Mouse (Mus musculus): ENCODE measurements at regions not wholly inside any gene's neighbourhood (a gene's known extent, or its start where the extent isn't known, plus 50 kb on each side); places are given as distances from the start of the nearest gene placed in this dataset.

- TF ChIP-seq FOSL1 (IDR thresholded peaks at IDR 0.05; ENCODE audit: insufficient read depth, low read length, poor library complexity, severe bottlenecking) (no peak), MYOD1 (IDR thresholded peaks at IDR 0.05; ENCODE audit: control insufficient read depth, insufficient read length, low read depth) (no peak), CEBPB (IDR thresholded peaks at IDR 0.05; ENCODE audit: low read depth) (no peak), CTCF (IDR thresholded peaks at IDR 0.05; ENCODE audit: control insufficient read depth, insufficient read depth, insufficient read length) (no peak), MAX (IDR thresholded peaks at IDR 0.05) (no peak), USF1 (IDR thresholded peaks at IDR 0.05; ENCODE audit: low read depth) (no peak), MYOG (IDR thresholded peaks at IDR 0.05; ENCODE audit: control insufficient read depth, extremely low read depth, insufficient read length) (no peak)
- Histone ChIP-seq H3K79me2 (ENCODE audit: control insufficient read depth, insufficient read depth) (no peaks in the 10 kb centered on the region), H3K79me3 (ENCODE audit: low read depth) (no peaks in the 10 kb centered on the region), H3K36me3 (ENCODE audit: control insufficient read depth, insufficient read depth) (no peaks in the 10 kb centered on the region), H3K4me3 (ENCODE audit: insufficient read depth, poor library complexity, severe bottlenecking) (no peak overlapping the region), H3K27me3 (ENCODE audit: control insufficient read depth, insufficient read depth, insufficient read length) (no peaks in the 10 kb centered on the region), H3ac (ENCODE audit: control insufficient read depth, insufficient read length, low read depth) (no peak overlapping the region)
Measured at GRCm38 (mm10) chr12:77633981-77634650, 396.2 kb downstream of the Fut8 start.

GRCm38 (mm10) chr12:77638266-77638665 is 400.3 kb downstream of the Fut8 start:
- H3K79me2 ChIP-seq (ENCODE audit: control insufficient read depth, insufficient read depth): no peaks in the 10 kb centered on the region
- TF ChIP-seq USF1 (IDR thresholded peaks at IDR 0.05; ENCODE audit: low read depth) (no peak), MYOD1 (IDR thresholded peaks at IDR 0.05; ENCODE audit: control insufficient read depth, insufficient read length, low read depth) (no peak), CEBPB (IDR thresholded peaks at IDR 0.05; ENCODE audit: low read depth) (no peak), MYOG (IDR thresholded peaks at IDR 0.05; ENCODE audit: control insufficient read depth, extremely low read depth, insufficient read length) (no peak), FOSL1 (IDR thresholded peaks at IDR 0.05; ENCODE audit: insufficient read depth, low read length, poor library complexity, severe bottlenecking) (no peak), CTCF (IDR thresholded peaks at IDR 0.05; ENCODE audit: control insufficient read depth, insufficient read depth, insufficient read length) (no peak), MAX (IDR thresholded peaks at IDR 0.05) (no peak)
- no peak overlapping the region for H3ac ChIP-seq (ENCODE audit: control insufficient read depth, insufficient read length, low read depth)
- H3K36me3 ChIP-seq (ENCODE audit: control insufficient read depth, insufficient read depth): no peaks in the 10 kb centered on the region
- no peaks in the 10 kb centered on the region for H3K79me3 ChIP-seq (ENCODE audit: low read depth)
- H3K27me3 ChIP-seq (ENCODE audit: control insufficient read depth, insufficient read depth, insufficient read length): no peaks in the 10 kb centered on the region
- no peak overlapping the region for H3K4me3 ChIP-seq (ENCODE audit: insufficient read depth, poor library complexity, severe bottlenecking)

GRCm38 (mm10) chr12:77642336-77642735 is 404.4 kb downstream of the Fut8 start:
- H3K79me3 ChIP-seq (ENCODE audit: low read depth): no peaks in the 10 kb centered on the region
- H3K36me3 ChIP-seq (ENCODE audit: control insufficient read depth, insufficient read depth): no peaks in the 10 kb centered on the region
- no peaks in the 10 kb centered on the region for H3K27me3 ChIP-seq (ENCODE audit: control insufficient read depth, insufficient read depth, insufficient read length)
- TF ChIP-seq MYOG (IDR thresholded peaks at IDR 0.05; ENCODE audit: control insufficient read depth, extremely low read depth, insufficient read length) (no peak), MYOD1 (IDR thresholded peaks at IDR 0.05; ENCODE audit: control insufficient read depth, insufficient read length, low read depth) (no peak), CEBPB (IDR thresholded peaks at IDR 0.05; ENCODE audit: low read depth) (no peak), USF1 (IDR thresholded peaks at IDR 0.05; ENCODE audit: low read depth) (no peak), MAX (IDR thresholded peaks at IDR 0.05) (no peak), CTCF (IDR thresholded peaks at IDR 0.05; ENCODE audit: control insufficient read depth, insufficient read depth, insufficient read length) (no peak), FOSL1 (IDR thresholded peaks at IDR 0.05; ENCODE audit: insufficient read depth, low read length, poor library complexity, severe bottlenecking) (no peak)
- no peak overlapping the region for H3ac ChIP-seq (ENCODE audit: control insufficient read depth, insufficient read length, low read depth)
- no peak overlapping the region for H3K4me3 ChIP-seq (ENCODE audit: insufficient read depth, poor library complexity, severe bottlenecking)
- no peaks in the 10 kb centered on the region for H3K79me2 ChIP-seq (ENCODE audit: control insufficient read depth, insufficient read depth)

GRCm38 (mm10) chr12:77647841-77648240 is 409.9 kb downstream of the Fut8 start:
- H3K79me3 ChIP-seq (ENCODE audit: low read depth): no peaks in the 10 kb centered on the region
- H3K27me3 ChIP-seq (ENCODE audit: control insufficient read depth, insufficient read depth, insufficient read length): no peaks in the 10 kb centered on the region
- H3K4me3 ChIP-seq (ENCODE audit: insufficient read depth, poor library complexity, severe bottlenecking): no peak overlapping the region
- H3K79me2 ChIP-seq (ENCODE audit: control insufficient read depth, insufficient read depth): no peaks in the 10 kb centered on the region
- H3K36me3 ChIP-seq (ENCODE audit: control insufficient read depth, insufficient read depth): no peaks in the 10 kb centered on the region
- peak; percentile 91 for TF ChIP-seq FOSL1 (IDR thresholded peaks at IDR 0.05; ENCODE audit: insufficient read depth, low read length, poor library complexity, severe bottlenecking)
- no peak for TF ChIP-seq MYOD1 (IDR thresholded peaks at IDR 0.05; ENCODE audit: control insufficient read depth, insufficient read length, low read depth)
- peak; percentile 69 for TF ChIP-seq MAX (IDR thresholded peaks at IDR 0.05)
- H3ac ChIP-seq (ENCODE audit: control insufficient read depth, insufficient read length, low read depth): no peak overlapping the region

- no peak overlapping the region for H3K4me3 ChIP-seq (ENCODE audit: insufficient read depth, poor library complexity, severe bottlenecking)
- no peaks in the 10 kb centered on the region for H3K79me2 ChIP-seq (ENCODE audit: control insufficient read depth, insufficient read depth)
- no peaks in the 10 kb centered on the region for H3K79me3 ChIP-seq (ENCODE audit: low read depth)
- no peak overlapping the region for H3ac ChIP-seq (ENCODE audit: control insufficient read depth, insufficient read length, low read depth)
- no peaks in the 10 kb centered on the region for H3K36me3 ChIP-seq (ENCODE audit: control insufficient read depth, insufficient read depth)
- no peak for TF ChIP-seq CTCF (IDR thresholded peaks at IDR 0.05; ENCODE audit: control insufficient read depth, insufficient read depth, insufficient read length)
- TF ChIP-seq MAX (IDR thresholded peaks at IDR 0.05): no peak
- TF ChIP-seq MYOD1 (IDR thresholded peaks at IDR 0.05; ENCODE audit: control insufficient read depth, insufficient read length, low read depth): no peak
- TF ChIP-seq CEBPB (IDR thresholded peaks at IDR 0.05; ENCODE audit: low read depth): no peak
- TF ChIP-seq MYOG (IDR thresholded peaks at IDR 0.05; ENCODE audit: control insufficient read depth, extremely low read depth, insufficient read length): no peak
- no peak for TF ChIP-seq USF1 (IDR thresholded peaks at IDR 0.05; ENCODE audit: low read depth)
- TF ChIP-seq FOSL1 (IDR thresholded peaks at IDR 0.05; ENCODE audit: insufficient read depth, low read length, poor library complexity, severe bottlenecking): no peak
- H3K27me3 ChIP-seq (ENCODE audit: control insufficient read depth, insufficient read depth, insufficient read length): no peaks in the 10 kb centered on the region
Measured at GRCm38 (mm10) chr12:77654282-77654681, 416.4 kb downstream of the Fut8 start.

GRCm38 (mm10) chr12:77657060-77657459 is 419.1 kb downstream of the Fut8 start:
- Histone ChIP-seq H3K27me3 (ENCODE audit: control insufficient read depth, insufficient read depth, insufficient read length) (no peaks in the 10 kb centered on the region), H3K36me3 (ENCODE audit: control insufficient read depth, insufficient read depth) (no peaks in the 10 kb centered on the region), H3K79me3 (ENCODE audit: low read depth) (no peaks in the 10 kb centered on the region), H3K79me2 (ENCODE audit: control insufficient read depth, insufficient read depth) (no peaks in the 10 kb centered on the region), H3K4me3 (ENCODE audit: insufficient read depth, poor library complexity, severe bottlenecking) (no peak overlapping the region), H3ac (ENCODE audit: control insufficient read depth, insufficient read length, low read depth) (no peak overlapping the region)
- no peak for TF ChIP-seq FOSL1 (IDR thresholded peaks at IDR 0.05; ENCODE audit: insufficient read depth, low read length, poor library complexity, severe bottlenecking)
- TF ChIP-seq CEBPB (IDR thresholded peaks at IDR 0.05; ENCODE audit: low read depth): no peak
- TF ChIP-seq USF1 (IDR thresholded peaks at IDR 0.05; ENCODE audit: low read depth): no peak
- no peak for TF ChIP-seq MYOD1 (IDR thresholded peaks at IDR 0.05; ENCODE audit: control insufficient read depth, insufficient read length, low read depth)
- no peak for TF ChIP-seq MAX (IDR thresholded peaks at IDR 0.05)
- TF ChIP-seq MYOG (IDR thresholded peaks at IDR 0.05; ENCODE audit: control insufficient read depth, extremely low read depth, insufficient read length): no peak
